Mouse (Mus musculus) gastrocnemius, postnatal 4 days (tissue): ENCODE measurements around the gene Gpc6. TPM values are rescaled to one million over a fixed set of nuclear protein-coding genes. Genes with fewer than 3 reads are reported as not detected.

Experiments used
- DNase-seq, 2 experiments: peaks; one replicate each; pipeline ENCODE4 v3.0.0; 2021 to 2022; ENCODE audit warnings: low spot score in 2 of 2, mixed read lengths in 2 of 2
- total RNA-seq, 2 experiments: library from RNA; stranded (reverse); gene quantifications; 2 replicates each; pipeline ENCODE4 v1.2.3; 2021

Gpc6 gene
- total RNA-seq, 2 experiments from 2014 or later, result 23.6 to 26.7 TPM

- DNase-seq, result no peak
Observed at GRCm38 (mm10) chr14:117784960-117785359, 859.8 kb downstream of the Gpc6 start.

GRCm38 (mm10) chr14:117785507-117786085 lies 860.5 kb downstream of the Gpc6 start:
- no peak for DNase-seq

- no peak for DNase-seq
Observed at GRCm38 (mm10) chr14:117786647-117787046, 861.5 kb downstream of the Gpc6 start.

- DNase-seq, result no peak
Observed at GRCm38 (mm10) chr14:117794874-117795273, 869.8 kb downstream of the Gpc6 start.

- no peak for DNase-seq
Observed at GRCm38 (mm10) chr14:117796661-117797060, 871.5 kb downstream of the Gpc6 start.

GRCm38 (mm10) chr14:117800399-117800798 lies 875.3 kb downstream of the Gpc6 start:
- DNase-seq, result no peak

- no peak for DNase-seq
Observed at GRCm38 (mm10) chr14:117807846-117808245, 882.7 kb downstream of the Gpc6 start.

- no peak for DNase-seq
Observed at GRCm38 (mm10) chr14:117808326-117808725, 883.2 kb downstream of the Gpc6 start.

- no peak for DNase-seq
Observed at GRCm38 (mm10) chr14:117810321-117811270, 885.5 kb downstream of the Gpc6 start.

GRCm38 (mm10) chr14:117813473-117813872 lies 888.4 kb downstream of the Gpc6 start:
- no peak for DNase-seq

GRCm38 (mm10) chr14:117816008-117816407 lies 890.9 kb downstream of the Gpc6 start:
- DNase-seq, result no peak

- no peak for DNase-seq
Observed at GRCm38 (mm10) chr14:117816706-117817105, 891.6 kb downstream of the Gpc6 start.

GRCm38 (mm10) chr14:117817196-117817595 lies 892.1 kb downstream of the Gpc6 start:
- no peak for DNase-seq

GRCm38 (mm10) chr14:117824491-117824890 lies 899.4 kb downstream of the Gpc6 start:
- no peak for DNase-seq

- DNase-seq, result no peak
Observed at GRCm38 (mm10) chr14:117826294-117827046, 901.4 kb downstream of the Gpc6 start.

- DNase-seq, result no peak
Observed at GRCm38 (mm10) chr14:117831267-117831666, 906.2 kb downstream of the Gpc6 start.

GRCm38 (mm10) chr14:117831731-117832130 lies 906.6 kb downstream of the Gpc6 start:
- no peak for DNase-seq

GRCm38 (mm10) chr14:117835506-117835905 lies 910.4 kb downstream of the Gpc6 start:
- DNase-seq, result no peak

- no peak for DNase-seq
Observed at GRCm38 (mm10) chr14:117837021-117837420, 911.9 kb downstream of the Gpc6 start.

- DNase-seq, result no peak
Observed at GRCm38 (mm10) chr14:117837715-117838114, 912.6 kb downstream of the Gpc6 start.

GRCm38 (mm10) chr14:117841211-117841610 lies 916.1 kb downstream of the Gpc6 start:
- no peak for DNase-seq
